In the genomic region with DNA sequence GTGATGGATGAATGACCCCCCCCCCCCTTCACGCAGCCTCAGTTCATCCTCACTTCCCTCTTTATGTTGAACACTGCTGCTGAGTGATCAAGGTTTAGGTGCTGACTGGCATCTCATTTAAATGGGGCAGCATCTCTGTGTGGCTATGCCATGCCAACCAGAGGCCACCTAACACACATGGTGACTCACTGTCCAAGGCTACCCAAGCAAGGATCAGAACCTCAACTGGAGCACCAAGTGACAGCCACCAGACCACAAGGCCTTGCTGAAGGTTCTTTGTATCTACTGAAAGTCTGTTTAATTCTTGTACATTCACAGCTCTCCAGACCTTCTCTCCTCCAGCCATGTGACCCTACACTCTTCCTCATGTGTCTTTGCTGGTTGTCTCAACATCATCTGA, we compare ENCODE assay signal across 14 mouse cellular contexts.
DNase-seq lines count a peak whose midpoint lies in the region.
"Had no signal": no experiment of that assay in that cellular context is flagged by ENCODE, and none has a peak within 500 bp of the region (broad histone marks: within the 10 kb centered on the region; RNA-seq: fewer than 3 reads in every experiment).

No protein-coding gene starts in this region.

- DNase-seq in adrenal gland, adult (ENCODE audit: inconsistent age in 2 of 2, low spot score in 1 of 2), result peak; percentile 30 to 74
- no peak for DNase-seq in adrenal gland, adult 18-20 months (ENCODE audit: low spot score in 2 of 2)
- peak; percentile 66 for DNase-seq in adrenal gland, adult 8-10 months
- no peak for DNase-seq in adrenal gland, postnatal 10 days
- peak; percentile 16 to 51 for DNase-seq in adrenal gland, postnatal 36 days
- DNase-seq: B cell, adult 2 months; cerebellum, adult 11 months; cerebellum, adult 18-20 months; cerebellum, adult 8-10 months; cerebellum, adult 9-11 months; cerebellum, postnatal 14 days; cerebellum, postnatal 36 days; embryo, embryonic 11 days; forebrain, postnatal 0 days had no signal

Comparison
In these comparisons a context has a peak if more than half of its experiments do, and no peak if none do; other contexts are left out.
1. DNase-seq: peak in adrenal gland, adult (2 of 2), adrenal gland, adult 8-10 months (single experiment) and adrenal gland, postnatal 36 days (2 of 2); none in adrenal gland, adult 18-20 months (0 of 2) and adrenal gland, postnatal 10 days (single experiment).